Mouse (Mus musculus) brain, embryonic 18.5 days (tissue): ENCODE measurements around the gene AY074887.
"Not testable (repeated sequence)": the region's sequence is repeated elsewhere in the genome, so short reads cannot be mapped to it uniquely, and the experiment has no call there.

ENCODE experiments used
- DNase-seq: peaks from one replicate; pipeline ENCODE4 v3.0.0-alpha.2; 2012; ENCODE audit warnings: low read depth, low spot score

The AY074887 gene

DNA sequence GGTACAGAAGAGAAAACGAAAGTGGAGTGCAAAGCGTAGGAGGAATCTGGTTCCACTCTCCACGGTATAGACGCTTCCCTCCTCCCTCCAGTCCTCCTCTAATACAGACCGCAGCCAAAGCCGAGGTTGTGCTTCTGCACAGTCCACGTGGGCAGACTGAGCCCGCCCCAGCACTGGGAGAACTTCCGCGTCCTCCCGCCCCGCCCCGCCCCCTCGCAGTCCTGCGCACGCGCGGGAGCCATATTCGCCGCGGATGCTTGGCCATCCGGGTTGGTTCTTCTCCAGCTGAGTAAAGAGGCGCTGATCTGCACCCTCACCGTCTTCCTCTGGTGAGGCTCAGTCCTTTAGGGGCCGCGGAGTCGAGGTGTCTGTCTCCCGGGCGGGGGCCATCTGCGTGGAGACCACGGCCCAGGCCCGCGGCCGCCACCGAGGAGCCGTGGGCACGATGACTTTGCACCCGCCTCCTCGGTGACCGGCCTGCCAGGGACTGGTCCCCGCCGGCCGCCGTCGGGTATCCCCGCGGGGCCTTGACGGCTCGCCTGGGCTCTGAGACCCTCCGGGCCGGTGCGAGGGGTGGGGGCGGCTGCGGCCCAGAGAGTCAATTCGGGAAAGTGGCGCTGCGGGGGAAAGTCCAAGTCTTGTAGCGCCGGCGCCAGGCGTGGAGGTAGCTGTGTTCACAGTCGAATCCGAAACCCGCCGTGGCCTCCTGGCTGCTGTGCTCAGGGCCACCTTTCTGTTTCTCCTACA lies at the start of gene AY074887, which contains the start of gene Psma4:
AY074887 (minus strand) TSS at position 424 of the 747 bp plus-strand sequence.
Psma4 (plus strand) TSS at position 216 of the 747 bp plus-strand sequence.
- peak; percentile 85 for DNase-seq

- no peak for DNase-seq
These were observed 44.8 kb upstream of the AY074887 start for GRCm38 (mm10) chr9:54995645-54996044.

- no peak for DNase-seq
These were observed 43.6 kb upstream of the AY074887 start for GRCm38 (mm10) chr9:54994381-54994780.

DNA sequence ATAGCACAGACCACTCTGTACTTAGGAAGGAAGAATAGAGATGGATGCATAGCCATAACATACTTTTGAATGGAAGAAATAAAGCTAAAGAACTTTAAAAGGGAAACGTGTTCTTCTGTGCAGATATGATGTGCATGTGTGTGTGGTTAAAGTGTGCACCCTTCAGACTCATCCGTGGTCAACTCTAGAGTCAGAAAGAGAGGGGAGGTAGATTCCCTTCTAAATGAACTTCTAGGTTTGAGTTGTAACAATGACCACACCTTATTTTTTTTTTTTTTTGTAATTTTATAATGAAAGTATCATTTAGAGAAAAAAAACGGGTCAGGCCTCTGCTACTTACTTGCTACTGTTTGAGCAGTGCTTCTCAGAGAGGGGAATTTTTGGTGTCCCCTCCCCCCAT lies 39.6 kb upstream of the AY074887 start:
- DNase-seq, result no peak

DNA sequence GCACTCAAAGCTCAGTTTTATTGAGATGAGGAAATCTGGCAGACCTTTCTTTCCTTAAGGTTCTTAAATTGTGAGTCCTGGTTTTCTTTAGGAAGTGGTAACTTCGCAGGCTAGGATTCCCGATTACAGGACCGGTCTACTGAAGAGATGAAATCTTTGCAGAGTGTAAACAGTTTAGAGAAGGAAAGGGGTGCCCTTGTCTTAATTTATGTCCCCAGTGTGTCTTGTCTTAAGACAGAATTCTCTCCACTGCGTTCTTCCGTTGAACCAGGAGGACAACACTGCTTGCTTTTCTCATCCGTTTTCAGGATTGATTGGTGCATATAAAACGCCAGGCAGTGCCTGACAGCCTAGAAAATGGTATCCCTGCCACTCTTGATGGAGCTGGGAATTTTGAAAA lies 31.6 kb upstream of the AY074887 start:
- no peak for DNase-seq

- DNase-seq, result no peak
These were observed 30.7 kb upstream of the AY074887 start for GRCm38 (mm10) chr9:54981291-54982191.

GRCm38 (mm10) chr9:54980674-54981073 lies 29.9 kb upstream of the AY074887 start, which contains the start of gene Chrna5:
Chrna5 (plus strand) TSS chr9:54980880.
- DNase-seq, result no peak

DNA sequence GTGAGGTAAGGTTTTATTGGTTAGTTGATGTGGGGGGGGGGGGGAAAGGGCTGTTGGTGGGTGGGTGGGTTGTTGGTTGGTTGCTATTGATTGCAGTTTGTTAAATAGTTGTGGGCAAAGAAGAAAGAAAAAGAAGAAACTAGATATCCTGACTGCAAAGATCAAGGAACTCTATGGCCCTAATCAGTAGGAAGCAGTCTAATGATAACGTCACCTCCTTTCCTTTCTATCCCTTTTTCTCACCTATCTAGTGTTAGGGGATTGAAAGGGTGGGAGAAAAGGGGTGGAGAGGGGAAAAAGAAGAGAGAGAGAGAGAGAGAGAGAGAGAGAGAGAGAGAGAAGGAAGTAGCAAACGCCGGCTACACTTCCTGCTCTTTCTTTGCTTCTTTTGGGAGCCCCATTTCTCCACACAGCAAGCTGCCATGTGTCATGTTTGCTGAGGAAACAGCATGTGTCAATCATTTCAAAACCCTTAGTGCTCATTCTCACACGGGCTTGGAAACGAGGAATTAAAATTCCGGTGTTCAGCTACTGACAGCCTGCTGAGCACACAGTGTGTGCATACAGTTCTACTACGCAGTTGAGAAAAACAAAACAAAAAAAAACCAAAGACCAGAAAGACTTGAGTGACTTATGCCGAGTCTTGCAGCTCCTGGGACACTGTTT lies 19.3 kb upstream of the AY074887 start:
- no peak for DNase-seq

DNA sequence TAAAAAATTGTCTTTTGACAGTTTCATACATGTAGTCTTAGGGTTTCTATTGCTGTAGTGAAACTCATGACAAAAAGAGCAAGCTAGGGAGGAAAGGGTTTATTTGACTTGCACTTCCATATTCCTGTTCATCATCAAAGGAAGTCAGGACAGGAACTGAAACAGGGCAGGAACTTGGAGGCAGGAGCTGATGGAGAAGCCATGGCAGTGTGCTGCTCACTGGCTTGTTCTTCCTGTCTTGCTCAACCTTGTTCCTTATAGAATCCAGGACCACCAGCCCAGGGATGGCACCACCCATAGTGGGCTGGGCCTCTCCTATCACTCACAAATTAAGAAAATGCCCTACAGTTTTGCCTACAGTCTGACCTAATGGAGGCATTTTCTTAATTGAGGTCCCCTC lies 12.9 kb upstream of the AY074887 start:
- no peak for DNase-seq

- no peak for DNase-seq
These were observed 10.3 kb upstream of the AY074887 start for GRCm38 (mm10) chr9:54961059-54961458.

DNA sequence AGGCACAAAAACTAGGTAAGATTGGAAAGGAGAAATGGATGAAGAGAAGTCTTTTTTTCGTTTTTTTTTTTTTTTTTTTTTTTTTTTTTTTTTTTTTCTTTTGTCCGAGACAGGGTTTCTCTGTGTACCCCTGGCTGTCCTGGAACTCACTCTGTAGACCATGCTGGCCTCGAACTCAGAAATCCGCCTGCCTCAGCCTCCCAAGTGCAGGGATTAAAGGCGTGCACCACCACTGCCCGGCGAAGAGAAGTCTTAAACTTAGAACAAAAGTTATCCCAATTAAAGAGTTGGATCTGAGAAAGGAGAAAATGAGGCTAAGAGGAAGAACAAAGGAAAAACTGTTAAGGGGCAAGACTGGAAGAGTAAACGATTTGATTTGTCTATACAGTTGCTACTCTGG lies 636 bp downstream of the AY074887 start:
- DNase-seq, result not testable (repeated sequence)

GRCm38 (mm10) chr9:54949465-54949864 lies 1.3 kb downstream of the AY074887 start:
- no peak for DNase-seq

DNA sequence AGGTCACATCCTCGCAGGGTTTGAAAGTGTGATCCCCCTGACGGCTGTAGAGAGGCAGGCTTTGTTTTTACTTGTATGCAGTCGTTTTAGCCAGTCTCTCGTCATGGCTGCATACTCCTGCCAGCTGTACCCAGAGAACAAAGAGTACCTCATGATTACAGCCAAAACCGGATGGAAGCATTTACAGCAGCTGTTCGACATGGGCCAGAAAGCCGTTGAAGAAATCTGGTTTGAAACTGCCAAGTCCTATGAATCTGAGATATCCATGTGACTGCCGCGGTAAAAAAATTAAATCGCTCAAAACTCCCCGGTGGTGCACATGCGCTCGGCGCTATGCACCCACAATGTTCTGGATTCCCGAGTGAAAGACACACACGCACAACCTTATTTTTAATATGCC lies 4.5 kb downstream of the AY074887 start:
- no peak for DNase-seq

DNA sequence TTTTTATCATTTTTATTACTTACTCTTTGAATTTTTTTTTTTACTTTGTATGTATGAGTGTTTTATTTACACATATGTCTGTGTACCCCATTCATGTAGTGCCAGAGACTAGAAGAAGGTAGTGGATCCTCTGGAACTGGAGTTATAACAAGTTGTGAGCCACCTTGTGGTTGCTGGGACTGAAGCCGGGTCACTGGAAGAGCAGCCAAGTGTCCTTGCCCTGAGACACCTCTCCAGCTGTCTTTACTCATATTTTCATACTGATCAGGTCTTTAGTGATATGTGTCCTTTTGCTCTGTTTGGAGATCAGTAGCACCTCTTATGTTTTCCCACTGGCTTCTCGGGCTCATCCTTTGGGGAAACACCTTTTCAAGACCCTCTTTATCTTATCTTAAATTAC lies 6.3 kb downstream of the AY074887 start:
- no peak for DNase-seq

DNA sequence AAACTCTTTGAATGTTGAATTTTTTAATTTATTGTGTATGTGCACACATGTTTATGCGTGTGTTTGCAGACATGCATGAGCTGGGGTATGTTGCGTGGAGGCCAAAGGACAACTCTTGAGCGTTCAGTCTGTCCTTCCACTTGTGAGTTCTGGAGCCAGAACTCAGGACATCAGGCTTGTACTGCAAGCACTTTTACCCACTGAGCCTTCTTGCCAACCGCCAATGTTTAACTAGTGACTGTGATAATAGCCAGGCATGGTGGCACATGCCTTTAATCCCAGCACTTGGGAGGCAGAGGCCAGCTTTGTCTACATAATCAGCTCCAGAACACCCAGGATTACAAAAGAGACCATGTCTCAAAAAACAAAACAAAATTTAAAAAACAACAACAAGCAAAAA lies 8.7 kb downstream of the AY074887 start:
- DNase-seq, result no peak

GRCm38 (mm10) chr9:54932379-54932778 lies 18.4 kb downstream of the AY074887 start:
- no peak for DNase-seq

GRCm38 (mm10) chr9:54931765-54932164 lies 19.0 kb downstream of the AY074887 start:
- no peak for DNase-seq

- no peak for DNase-seq
These were observed 20.1 kb downstream of the AY074887 start for GRCm38 (mm10) chr9:54930741-54931140.

DNA sequence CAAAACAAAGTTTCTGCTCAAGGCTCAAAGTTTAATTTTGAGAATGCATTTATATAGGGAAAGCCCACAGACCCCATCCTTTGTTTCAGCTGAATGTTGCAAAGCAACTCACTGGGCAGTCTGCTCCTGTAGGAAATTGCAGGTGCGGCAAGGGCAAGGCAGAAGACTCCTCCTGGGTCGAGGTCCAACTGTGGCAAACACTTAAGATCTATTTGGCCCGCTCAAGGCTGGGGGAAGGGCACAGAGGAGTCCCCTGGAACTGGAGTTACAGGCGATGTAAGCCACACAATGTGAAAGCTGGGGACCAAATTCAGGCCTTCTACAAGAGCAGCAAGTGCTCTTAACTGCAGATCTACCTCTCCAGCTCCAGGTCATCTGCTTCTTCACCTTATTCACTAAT lies 30.9 kb downstream of the AY074887 start:
- no peak for DNase-seq

- no peak for DNase-seq
These were observed 32.0 kb downstream of the AY074887 start for GRCm38 (mm10) chr9:54918781-54919180.

GRCm38 (mm10) chr9:54918191-54918590 lies 32.6 kb downstream of the AY074887 start:
- no peak for DNase-seq
